Mouse (Mus musculus) heart, postnatal 10 days (tissue): ENCODE results near the gene Slc39a1. TPM values are rescaled to one million over a fixed set of nuclear protein-coding genes. Genes with fewer than 3 reads are reported as not detected.
"Not testable (repeated sequence)": the region's sequence is repeated elsewhere in the genome, so short reads cannot be mapped to it uniquely, and the experiment has no call there.

Source experiments
- DNase-seq, 2 experiments: peaks; one replicate each; pipeline ENCODE4 v3.0.0; 2021
- intact Hi-C: fragments of 180-260 bp; cut with DNase I; formaldehyde crosslinking; loops from one replicate; pipeline ENCODE4 v1.15.1; 2025
- total RNA-seq, 2 experiments: library from RNA; stranded (reverse); gene quantifications; 2 replicates each; pipeline ENCODE4 v1.2.3; 2021

Gene Slc39a1
- total RNA-seq, 2 experiments from 2014 or later: 105 to 110 TPM

DNA sequence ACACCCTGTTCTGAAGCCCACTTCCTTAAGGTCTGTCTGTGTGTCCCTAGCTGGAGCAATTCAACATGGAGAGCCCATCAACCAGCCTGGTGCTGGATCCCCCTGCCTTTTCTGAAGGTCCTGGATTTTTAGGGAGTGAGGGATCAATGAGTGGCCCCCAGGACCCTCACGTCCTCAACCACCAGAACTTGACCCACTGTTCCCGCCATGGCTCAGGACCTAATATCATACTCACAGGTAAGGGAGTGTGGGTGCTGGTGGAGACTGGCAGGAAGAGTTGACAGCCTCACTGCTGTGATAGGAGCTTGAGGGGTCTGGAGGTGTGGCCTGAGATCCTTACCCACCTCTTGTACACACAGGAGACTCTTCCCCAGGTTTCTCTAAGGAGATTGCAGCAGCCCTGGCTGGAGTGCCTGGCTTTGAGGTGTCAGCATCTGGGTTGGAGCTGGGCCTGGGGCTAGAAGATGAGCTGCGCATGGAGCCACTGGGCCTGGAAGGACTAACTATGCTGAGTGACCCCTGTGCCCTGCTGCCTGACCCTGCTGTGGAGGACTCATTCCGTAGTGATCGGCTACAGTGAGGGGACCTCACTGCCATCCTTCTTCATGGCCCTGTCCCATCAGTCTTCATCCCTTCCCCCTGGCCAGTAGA, 15.3 kb downstream of the Slc39a1 start:
- intact Hi-C loops: no loop called here
- DNase-seq: no peak

DNA sequence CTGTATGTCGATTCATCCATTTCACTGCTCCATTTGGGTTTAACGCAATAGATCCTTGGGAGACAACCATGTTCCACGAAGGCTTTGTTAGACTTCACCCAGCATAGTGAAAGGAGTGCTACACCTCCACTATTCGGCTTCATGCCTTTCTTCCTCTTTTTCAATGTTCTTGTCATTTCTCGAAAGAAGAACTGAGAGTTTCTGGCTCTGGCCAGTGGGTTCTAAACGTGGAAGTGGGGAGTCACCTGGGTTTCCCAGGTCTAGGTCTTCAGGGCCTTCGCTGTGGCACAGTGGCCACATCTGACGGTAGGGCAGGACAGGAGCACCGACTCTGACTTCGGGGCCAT, 16.7 kb downstream of the Slc39a1 start:
- no peak for DNase-seq
- intact Hi-C loops: loop anchor here (1.0 kb wide), 2 partner anchors 28 to 109 kb away; no protein-coding TSS in a partner anchor

DNA sequence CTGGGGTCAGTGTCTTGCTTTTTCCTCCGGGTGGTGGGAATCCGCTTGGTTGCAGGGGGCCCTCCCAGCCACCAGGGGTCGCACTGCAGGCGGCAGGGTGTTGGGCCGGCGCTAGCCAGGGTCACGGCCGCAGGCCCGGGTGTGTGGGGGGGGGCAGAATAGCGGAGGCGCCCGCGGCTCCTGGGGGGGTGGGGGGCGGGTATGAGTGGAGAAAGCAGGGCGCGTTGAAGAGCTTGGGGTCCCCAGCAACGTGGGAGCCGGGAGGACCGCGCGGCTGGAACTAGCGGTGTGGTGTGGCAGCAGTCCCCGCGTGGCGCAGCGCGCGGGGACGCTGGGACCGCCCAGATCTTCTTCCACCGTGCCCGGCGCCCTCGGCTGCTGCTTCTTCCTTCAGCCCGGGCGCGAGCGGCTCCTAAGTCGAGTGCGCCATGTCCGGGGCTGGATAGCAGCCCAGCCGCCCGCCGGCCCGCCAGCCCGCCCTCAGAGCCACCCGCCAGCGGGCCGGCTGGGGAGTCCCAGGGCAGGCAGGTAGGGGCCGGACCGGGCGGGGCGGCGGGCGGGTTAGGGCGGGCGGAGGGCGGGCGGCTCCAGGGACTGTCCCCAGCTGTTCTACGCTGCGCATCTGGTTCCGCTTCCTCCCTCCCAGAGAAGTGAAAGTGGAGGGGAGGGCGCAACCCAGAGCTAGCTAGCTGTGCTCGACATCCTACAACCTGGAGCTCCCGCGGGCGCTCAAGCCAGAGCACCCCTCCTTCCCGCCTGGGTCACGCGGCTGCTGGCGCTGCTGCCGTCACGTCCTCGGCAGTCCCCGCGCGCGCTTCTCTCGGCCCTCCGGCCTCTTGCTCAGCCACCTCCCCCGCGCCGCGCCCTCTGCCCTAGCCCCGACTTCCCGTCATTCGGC, 17.3 kb downstream of the Slc39a1 start, which contains the start of gene Dennd4b:
TSS of gene Dennd4b (plus strand) at position 152 of the 898 bp plus-strand sequence.
- peak; percentile 94 to 97 for DNase-seq
- intact Hi-C loops: loop anchor here (1.0 kb wide), 2 partner anchors 27 to 108 kb away; no protein-coding TSS in a partner anchor

DNA sequence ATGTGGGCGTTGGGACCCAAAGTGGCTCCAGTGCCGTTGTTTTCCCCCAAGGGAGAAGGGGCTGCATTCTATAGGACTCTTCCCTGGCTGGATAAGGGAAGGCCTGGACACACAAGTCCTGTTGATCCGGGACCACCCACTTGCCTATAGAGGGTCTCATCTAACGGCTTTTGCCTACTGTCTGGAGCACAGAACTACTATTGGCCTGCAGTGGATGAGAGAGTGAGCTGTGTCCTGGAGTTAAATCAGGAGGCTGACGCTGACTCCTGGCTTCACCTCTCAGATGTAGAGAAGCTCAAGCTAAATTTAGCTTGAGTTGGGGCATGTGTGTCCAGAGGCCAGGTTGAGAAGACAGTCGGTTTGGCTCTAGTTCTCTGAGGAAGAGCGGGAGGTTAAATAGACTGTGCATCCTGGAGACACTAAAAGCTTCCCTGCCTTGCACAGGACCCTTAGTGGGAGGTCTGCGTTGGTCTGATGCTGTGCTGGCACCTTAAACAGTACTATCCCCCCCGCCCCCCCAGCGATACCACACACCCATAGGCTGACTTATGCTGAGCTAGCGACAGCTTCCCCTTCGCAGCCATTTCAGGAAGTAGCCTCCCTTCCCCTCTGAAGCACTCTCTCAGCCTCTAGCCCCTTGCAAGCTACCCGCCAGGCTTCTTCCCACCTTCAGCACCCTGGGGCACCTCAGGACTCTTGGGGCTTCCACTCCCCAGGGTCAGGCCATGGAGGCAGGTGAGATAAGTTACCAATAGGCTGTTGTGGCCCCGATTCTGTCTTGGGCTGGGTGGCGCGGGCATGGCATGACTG, 18.2 kb downstream of the Slc39a1 start:
- intact Hi-C loops: loop anchor here (1.0 kb wide), 2 partner anchors 26 to 107 kb away; no protein-coding TSS in a partner anchor
- DNase-seq: peak; percentile 54 to 83

DNA sequence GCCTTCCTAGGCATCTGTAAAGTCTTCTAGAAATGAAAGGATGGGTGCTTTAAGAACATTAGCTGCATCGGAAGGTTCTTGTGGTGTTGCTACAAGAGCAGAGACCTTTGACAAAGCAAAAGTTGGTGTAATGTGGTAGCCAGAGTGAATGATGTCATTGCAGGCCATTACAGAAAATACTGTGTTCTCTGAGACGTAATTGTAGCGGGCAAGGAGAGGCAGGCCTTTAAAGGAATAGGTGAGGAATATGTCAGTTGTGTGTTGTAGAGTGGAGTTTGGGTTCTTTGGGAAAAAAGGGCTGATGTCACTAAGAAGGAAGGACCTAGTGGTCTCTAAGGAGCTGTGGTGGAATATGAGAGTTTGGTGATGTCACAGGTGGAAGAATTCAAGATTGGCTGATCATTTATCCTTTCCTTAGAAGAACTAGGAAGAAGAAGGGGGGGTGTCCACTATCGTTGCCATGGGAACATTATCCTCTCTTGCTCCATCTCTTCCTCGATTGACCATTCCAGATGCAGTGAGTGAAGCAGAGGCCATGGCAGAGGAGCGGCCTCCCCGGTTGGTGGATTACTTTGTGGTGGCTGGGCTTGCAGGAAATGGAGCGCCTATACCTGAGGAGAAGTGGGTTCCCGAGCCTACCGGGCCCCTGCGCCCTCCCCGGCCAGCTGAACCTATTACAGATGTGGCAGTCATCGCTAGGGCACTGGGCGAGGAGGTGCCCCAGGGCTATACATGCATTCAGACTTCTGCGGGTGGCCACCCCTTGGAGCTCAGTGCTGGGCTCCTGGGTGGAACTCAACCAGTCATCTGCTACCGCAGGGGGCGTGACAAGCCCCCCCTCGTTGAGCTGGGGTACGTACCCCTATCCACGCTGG, 19.2 kb downstream of the Slc39a1 start:
- DNase-seq: no peak
- intact Hi-C loops: no loop called here

DNA sequence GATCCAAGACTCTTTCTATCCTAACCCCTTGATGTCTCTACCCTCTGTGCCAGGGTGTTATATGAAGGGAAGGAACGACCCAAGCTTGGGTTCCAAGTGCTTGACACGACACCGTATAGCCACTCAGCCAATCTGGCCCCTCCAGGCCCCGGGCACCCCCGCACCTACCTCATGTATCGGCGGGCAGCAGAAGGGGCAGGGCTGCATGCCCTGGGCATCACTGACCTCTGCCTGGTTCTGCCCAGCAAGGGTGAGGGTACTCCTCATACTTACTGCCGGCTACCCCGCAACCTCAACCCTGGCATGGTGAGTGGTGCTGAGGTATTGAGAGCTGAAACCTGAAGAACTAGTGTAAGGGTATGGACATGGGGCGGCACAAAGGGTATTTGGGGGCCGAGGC, 20.2 kb downstream of the Slc39a1 start:
- no peak for DNase-seq
- intact Hi-C loops: no loop called here

DNA sequence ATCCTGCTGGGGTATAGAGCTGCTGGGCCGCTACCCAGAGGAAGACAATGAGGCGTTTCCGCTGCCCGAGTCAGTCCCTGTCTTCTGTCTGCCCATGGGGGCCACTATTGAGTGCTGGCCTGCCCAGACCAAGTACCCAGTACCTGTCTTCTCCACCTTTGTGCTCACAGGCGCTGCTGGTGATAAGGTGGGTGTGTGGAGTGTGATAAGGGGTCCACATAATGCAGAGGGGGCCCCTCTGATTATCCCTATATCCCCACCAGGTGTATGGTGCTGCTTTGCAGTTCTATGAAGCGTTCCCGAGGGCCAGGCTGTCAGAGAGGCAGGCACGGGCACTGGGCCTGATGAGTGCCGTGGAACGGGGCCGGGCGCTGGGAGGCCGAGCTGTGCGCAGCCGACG, 21.0 kb downstream of the Slc39a1 start:
- intact Hi-C loops: no loop called here
- DNase-seq: no peak

DNA sequence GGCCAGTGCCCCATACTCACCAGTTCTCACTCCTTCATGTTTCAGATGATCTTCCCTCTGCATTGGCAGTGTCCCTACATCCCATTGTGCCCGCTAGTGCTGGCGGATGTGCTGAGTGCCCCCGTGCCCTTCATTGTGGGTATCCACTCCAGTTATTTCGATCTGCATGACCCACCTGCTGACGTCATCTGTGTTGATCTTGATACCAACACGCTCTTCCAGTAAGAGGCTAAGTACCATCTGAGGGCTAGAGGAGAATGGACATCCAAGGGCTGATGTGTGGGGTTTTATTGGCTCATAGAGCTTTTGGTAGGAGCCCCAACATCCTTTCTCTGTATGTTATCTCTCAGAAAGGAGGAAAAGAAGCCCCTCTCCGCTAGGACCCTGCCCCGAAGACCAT, 22.8 kb downstream of the Slc39a1 start:
- no peak for DNase-seq
- intact Hi-C loops: no loop called here

DNA sequence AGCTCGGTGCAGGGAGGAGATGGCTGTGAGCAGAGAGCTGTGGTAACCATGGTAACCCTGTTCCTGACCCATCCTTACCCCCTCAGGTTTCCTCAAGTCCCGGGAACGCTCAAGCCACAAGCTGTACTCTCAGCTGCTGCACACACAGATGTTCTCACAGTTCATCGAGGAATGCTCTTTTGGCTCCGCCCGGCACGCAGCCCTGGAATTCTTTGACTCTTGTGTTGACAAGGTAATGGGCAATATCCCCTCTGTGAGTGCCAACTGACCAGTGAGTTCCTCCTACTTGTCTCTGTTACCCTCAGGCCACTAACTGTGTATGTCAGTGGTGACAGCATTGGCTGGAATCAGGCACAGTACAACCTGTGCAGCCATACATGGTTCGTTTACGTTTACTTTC, 24.2 kb downstream of the Slc39a1 start:
- no peak for DNase-seq
- intact Hi-C loops: no loop called here

DNA sequence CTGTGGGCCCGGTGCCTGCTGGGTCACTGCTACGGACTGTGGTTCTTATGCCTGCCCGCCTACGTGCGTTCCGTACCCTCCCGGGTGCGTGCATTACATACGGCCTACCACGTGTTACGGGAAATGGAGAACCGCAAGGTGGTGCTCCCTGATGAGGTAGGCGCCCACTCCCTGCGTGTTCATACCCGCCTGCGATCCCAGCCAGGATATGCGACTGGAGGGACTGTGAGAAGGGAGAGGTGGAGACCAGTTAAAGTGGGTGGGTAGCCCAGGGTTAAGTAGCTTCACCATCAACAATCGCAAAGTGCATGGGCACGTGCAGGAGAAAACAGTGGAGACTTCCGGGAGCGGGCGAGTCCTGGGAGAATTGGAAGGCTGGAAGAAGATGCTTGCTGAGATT, 25.9 kb downstream of the Slc39a1 start:
- DNase-seq: no peak
- intact Hi-C loops: no loop called here

DNA sequence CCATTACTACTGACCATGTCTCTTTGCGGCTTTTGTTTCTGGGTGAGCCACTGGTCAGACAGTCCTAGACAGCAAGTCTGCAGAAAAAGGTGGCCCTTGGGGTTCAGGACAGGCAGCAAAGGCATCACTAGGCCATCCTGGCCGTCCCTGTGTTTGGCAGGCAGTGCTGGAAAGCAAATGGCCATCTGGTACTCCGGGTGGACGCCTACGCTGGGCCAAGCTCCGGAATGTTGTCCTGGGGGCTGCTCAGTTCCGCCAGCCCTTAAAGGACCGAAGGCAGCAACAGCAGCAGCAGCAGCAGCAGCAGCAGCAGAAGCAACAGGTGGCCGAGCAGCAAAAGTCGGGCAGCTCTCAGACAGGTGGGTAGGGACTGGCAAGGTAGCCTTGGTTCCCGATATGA, 27.3 kb downstream of the Slc39a1 start:
- intact Hi-C loops: no loop called here
- DNase-seq: no peak

DNA sequence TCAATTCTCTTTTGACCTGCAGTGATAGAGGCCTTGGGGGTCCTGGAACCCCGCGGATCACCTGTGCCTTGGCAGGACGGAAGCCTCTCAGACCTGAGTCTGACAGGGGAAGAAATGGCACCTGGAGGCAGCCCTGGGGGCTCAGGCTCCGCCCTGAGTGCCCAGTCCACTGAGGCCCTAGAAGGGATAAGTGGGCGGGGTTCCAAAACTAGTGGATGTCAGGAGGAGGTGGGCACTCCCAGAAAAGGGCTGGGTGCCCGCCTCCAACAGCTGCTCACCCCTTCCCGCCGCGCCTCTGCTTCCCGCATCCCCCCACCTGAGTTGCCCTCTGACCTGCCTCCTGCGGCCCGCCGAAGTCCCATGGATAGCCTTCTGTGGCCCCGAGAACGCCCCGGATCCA, 28.9 kb downstream of the Slc39a1 start:
- DNase-seq: no peak
- intact Hi-C loops: no loop called here

DNA sequence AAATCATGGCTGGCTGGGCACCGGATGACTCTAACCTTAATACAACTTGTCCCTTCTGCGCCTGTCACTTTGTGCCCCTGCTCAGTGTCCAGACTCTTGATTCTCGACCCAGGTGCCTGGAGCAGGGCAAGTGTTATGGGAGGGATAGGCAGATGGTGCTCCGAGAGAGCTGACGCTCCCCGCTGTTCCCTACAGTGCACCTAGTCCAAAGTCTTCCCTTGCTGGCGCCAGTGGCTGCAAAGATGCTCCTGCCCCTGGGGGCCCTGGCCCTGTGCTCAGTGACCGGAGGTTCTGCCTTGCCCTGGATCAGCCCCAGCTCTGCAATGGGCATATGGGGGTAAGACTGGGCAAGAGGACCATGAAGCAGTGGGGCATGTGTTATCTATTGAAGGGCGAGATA, 29.8 kb downstream of the Slc39a1 start:
- no peak for DNase-seq
- intact Hi-C loops: no loop called here

DNA sequence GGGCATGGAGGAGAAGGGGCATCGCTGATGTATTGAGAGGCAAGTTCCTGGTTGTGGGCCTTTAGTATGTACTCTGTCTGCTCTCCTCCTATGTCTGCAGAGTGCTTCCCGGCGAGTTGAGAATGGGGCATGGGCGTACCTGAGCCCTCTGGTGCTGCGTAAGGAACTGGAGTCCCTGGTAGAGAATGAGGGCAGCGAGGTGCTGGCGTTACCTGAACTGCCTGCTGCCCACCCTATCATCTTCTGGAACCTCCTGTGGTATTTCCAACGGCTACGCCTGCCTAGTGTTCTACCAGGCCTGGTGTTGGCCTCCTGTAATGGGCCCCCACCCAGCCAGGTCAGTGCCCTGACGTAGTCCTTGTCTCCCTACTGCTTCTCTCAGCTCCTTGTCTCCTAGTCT, 30.2 kb downstream of the Slc39a1 start:
- intact Hi-C loops: no loop called here
- DNase-seq: no peak

DNA sequence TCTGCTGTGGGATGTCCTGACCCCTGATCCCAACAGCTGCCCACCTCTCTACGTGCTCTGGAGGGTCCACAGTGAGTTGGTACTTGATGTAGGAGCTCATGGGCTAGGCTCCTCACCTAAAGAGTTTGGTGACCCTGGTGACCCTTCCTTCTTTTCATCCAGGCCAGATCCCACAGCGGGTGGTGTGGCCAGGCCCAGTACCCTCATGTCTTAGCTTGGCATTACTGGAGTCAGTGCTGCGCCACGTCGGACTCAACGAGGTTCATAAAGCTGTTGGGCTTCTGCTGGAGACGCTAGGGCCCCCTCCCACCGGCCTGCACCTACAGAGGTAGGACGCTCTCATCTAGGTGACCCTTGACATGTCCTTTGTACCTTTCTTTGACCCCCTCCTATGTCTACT, 31.2 kb downstream of the Slc39a1 start:
- intact Hi-C loops: no loop called here
- DNase-seq: no peak

DNA sequence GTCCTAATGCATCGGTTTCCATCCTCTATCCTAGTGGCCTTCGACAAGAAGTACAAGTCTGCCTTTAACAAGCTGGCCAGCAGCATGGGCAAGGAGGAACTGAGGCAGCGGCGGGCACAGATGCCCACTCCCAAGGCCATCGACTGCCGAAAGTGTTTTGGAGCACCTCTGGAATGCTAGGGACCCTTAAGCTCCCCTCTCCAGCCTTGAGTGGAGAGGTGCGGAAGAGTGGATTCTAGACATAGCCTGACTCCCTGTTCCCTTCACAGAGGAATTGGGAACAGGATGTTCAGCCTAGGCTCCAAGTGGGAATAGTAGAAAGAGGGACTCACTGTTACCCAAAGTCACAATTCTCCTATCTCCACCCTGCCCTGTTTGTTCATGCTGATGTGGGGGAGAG, 31.8 kb downstream of the Slc39a1 start:
- intact Hi-C loops: no loop called here
- DNase-seq: no peak

DNA sequence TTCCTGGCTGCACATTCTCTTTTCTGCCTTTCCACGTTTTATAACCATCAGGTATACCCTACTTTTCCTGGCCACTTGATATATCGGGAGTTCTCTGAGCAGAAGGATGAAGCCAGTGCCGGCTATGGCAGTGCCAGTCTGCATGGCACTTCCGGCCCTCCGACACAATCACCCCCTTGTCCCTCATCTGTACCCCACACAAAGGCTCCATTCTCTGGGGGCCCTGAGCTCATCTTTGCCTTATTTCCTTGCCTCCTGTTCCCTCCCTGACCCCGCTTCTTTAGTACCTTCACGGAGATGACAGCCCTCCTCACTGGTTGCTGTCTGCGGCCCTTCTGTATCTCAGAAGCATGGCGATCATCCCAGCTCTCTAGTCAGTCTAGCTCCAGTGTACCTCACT, 32.7 kb downstream of the Slc39a1 start:
- no peak for DNase-seq
- intact Hi-C loops: no loop called here

DNA sequence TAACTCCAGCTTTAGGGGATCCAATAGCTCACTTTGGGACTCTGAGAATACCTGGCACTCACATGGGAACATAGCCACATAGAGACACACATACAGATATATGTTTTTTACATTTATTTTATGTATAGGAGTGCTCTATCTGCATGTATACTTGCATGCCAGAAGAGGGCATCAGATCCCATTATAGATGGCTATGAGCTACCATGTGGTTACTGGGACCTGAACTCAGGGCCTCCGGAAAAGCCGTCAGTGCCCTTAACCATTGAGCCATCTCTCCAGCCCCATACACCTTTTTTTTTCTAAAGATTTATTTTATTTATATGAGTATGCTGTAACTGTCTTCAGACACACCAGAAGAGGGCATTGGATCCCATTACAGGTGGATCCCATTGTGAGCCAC, 36.2 kb downstream of the Slc39a1 start:
- intact Hi-C loops: no loop called here
- no peak for DNase-seq

DNA sequence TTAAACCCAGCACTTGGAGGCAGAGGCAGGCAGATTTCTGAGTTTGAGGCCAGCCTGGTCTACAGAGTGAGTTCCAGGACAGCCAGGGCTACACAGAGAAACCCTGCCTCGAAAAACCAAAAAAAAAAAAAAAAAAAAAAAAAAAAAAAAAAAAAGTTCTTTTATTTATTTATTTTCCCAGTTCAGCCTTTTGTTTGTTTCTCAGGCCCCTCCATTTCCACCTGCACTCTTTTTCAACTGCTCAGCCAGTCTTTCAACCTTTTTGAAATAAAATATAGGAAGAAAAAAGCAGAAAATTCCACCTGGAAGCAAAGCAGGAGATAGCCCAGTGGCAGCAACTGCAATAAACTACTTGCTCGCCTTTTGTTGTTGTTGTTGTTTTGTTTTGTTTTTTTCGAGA, 41.4 kb downstream of the Slc39a1 start:
- DNase-seq, intact Hi-C loops: not testable (repeated sequence)

DNA sequence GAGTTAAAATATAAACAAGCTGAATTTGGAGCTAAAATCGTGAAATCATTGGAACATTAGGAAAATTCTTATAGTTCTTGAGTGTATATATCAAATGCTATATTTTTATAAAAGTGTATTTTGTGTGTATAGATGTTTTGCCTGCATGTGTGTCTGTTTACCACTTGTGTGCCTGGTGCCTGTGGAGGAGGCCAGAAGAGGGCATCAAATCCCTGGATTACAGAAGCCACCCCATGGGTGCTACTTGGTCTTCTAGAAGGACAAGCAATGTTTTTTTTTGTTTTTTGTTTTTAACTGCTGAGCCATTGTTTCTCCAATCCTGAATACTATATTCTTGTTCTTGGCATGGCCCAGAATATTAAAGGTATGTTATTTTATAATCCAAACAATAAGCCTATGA, 42.6 kb downstream of the Slc39a1 start:
- intact Hi-C loops: loop anchor here (2.0 kb wide), 1 partner anchor 82 kb away; no protein-coding TSS in a partner anchor
- DNase-seq: peak in 1 of 2 experiments; percentile 22
